Mouse (Mus musculus) midbrain, embryonic 13.5 days (tissue): ENCODE results near the gene Gpc3. TPM values are rescaled to one million over a fixed set of nuclear protein-coding genes. Genes with fewer than 3 reads are reported as not detected.

Experiments used
- ATAC-seq: fragments of 200-750 bp; cut with Nextera tagmentation; 2 replicates; pipeline ENCODE4 v1.8.0; 2017; ENCODE audit warnings: mild to moderate bottlenecking, moderate TSS enrichment, moderate library complexity
- H3K27ac ChIP-seq: fragments of 300-500 bp; sonication (generic); 2 replicates; pipeline ENCODE4 v1.5.1; 2015; ENCODE audit warnings: inconsistent platforms, mild to moderate bottlenecking, moderate library complexity
- H3K27me3 ChIP-seq: fragments of 300-500 bp; sonication (generic); 2 replicates; pipeline ENCODE4 v1.6.1; 2015; ENCODE audit warnings: mild to moderate bottlenecking, inconsistent platforms
- H3K36me3 ChIP-seq: fragments of 300-500 bp; sonication (generic); 2 replicates; pipeline ENCODE4 v1.6.1; 2015; ENCODE audit warnings: mild to moderate bottlenecking, inconsistent platforms
- H3K4me1 ChIP-seq: fragments of 300-500 bp; sonication (generic); replicated peaks from 2 replicates; pipeline ENCODE4 v1.6.1; 2015; ENCODE audit warnings: inconsistent platforms
- H3K4me2 ChIP-seq: fragments of 300-500 bp; sonication (generic); replicated peaks from 2 replicates; pipeline ENCODE4 v1.6.1; 2015; ENCODE audit warnings: moderate library complexity, mild to moderate bottlenecking, inconsistent platforms
- H3K4me3 ChIP-seq: fragments of 300-500 bp; sonication (generic); replicated peaks from 2 replicates; pipeline ENCODE4 v1.5.1; 2015; ENCODE audit warnings: mild to moderate bottlenecking, inconsistent platforms
- H3K9ac ChIP-seq: fragments of 300-500 bp; sonication (generic); replicated peaks from 2 replicates; pipeline ENCODE4 v1.6.1; 2015; ENCODE audit warnings: mild to moderate bottlenecking, inconsistent platforms
- H3K9me3 ChIP-seq: fragments of 300-500 bp; sonication (generic); 2 replicates; pipeline ENCODE4 v1.6.1; 2016; ENCODE audit warnings: mild to moderate bottlenecking, inconsistent platforms
- WGBS: fragments of 180-500 bp; shearing (Covaris S2); methylation state at CpG from one replicate; pipeline ENCODE4 v1.1.7; 2015; 5-methylcytosine and 5-hydroxymethylcytosine counted together
- polyA plus RNA-seq: library from polyadenylated mRNA; unstranded; fragments of >200 nt; fragmentation: Nextera tagmentation; extraction: Ambion mirVana; gene quantifications from 2 replicates; pipeline ENCODE4 v1.2.1, GENCODE M21; 2015

Gene Gpc3
- polyA plus RNA-seq, 1 experiment from 2014 or later = 58.0 TPM

DNA sequence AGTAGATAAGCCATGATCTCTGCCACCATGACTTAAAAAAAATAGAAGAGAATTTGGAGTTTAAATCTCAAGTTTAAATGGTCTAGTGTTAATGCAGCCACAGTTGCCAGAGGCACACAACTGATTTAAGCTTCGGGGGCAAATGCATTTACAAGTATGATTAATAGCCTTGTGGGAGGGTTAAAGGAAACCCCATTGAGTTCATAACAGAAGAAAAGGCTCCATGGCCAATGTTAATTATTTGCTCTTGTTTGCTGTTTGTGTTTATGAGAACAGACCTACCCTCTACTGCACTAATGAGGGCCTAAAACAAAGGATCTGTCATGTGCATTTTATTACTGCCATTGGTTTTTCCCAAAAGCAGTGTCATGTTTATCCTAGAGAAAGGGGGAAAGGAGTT, 62.5 kb downstream of the Gpc3 start:
- H3K9me3 ChIP-seq = no peaks in the 10 kb centered on the region
- H3K36me3 ChIP-seq = no peaks in the 10 kb centered on the region
- no peak overlapping the region for H3K9ac ChIP-seq
- H3K27me3 ChIP-seq = peaks cover 23% of the 10 kb centered on the region; the same call in 1 of the 2 replicates
- no peaks in the 10 kb centered on the region for H3K4me1 ChIP-seq
- no peak for ATAC-seq
- H3K4me3 ChIP-seq = no peak overlapping the region
- H3K4me2 ChIP-seq = no peak overlapping the region
- 53% methylated on average over 1 of the region's 1 CpGs for WGBS
- no peak overlapping the region for H3K27ac ChIP-seq

DNA sequence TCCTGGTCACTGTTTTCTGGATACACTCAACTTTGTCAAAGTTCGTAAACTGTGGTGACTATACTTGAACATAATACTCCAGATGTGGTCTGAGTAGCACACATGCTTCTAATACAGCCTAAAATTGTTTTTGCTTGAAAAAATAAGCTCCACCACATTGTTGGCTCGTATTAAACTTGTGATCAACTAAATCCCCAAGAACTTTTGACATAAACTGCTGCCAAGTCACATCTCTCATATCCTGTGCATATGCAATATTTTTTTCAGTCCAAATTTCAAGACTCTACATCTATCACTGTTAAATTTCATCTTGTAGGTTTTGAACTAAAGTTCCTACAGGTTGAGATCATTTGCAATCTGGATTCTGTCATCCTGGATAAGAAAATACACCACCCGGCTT, 69.1 kb downstream of the Gpc3 start:
- H3K36me3 ChIP-seq = no peaks in the 10 kb centered on the region
- peaks cover 7% of the 10 kb centered on the region; the same call in 1 of the 2 replicates for H3K27me3 ChIP-seq
- no peak overlapping the region for H3K4me3 ChIP-seq
- WGBS = 76% methylated on average over 3 of the region's 3 CpGs
- no peak overlapping the region for H3K4me2 ChIP-seq
- H3K27ac ChIP-seq = no peak overlapping the region
- no peak overlapping the region for H3K9ac ChIP-seq
- no peak for ATAC-seq
- H3K4me1 ChIP-seq = no peaks in the 10 kb centered on the region
- no peaks in the 10 kb centered on the region for H3K9me3 ChIP-seq

DNA sequence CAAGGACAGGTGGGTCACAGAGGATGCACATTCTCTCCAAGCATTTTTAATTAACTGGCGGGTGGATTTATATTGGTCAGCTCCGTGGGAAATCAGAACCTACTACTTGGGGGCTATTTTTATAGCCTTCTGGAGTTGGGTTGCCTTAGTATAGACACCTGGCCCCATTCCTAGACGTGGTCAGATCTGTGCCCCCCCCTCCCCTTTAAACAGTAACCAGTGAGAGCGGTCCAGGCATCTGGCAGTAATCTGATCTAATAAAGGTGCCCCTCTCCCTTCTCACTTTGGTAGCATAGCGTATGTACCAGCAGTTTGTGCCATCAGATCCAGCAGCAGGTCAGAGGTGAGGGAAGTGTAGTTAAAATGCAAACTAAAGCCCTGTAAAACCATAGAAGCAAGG, 76.5 kb downstream of the Gpc3 start:
- no peak overlapping the region for H3K4me3 ChIP-seq
- H3K4me2 ChIP-seq = no peak overlapping the region
- no peak overlapping the region for H3K27ac ChIP-seq
- ATAC-seq = no peak
- no peaks in the 10 kb centered on the region for H3K27me3 ChIP-seq
- H3K36me3 ChIP-seq = no peaks in the 10 kb centered on the region
- H3K9me3 ChIP-seq = no peaks in the 10 kb centered on the region
- H3K9ac ChIP-seq = no peak overlapping the region
- H3K4me1 ChIP-seq = 0 out of 2 replicates have a peak, but pooled peaks cover 2% of the 10 kb centered on the region
- WGBS = 72% methylated on average over 5 of the region's 5 CpGs

- no peak for ATAC-seq
- no peak overlapping the region for H3K9ac ChIP-seq
These were observed 80.0 kb downstream of the Gpc3 start for GRCm38 (mm10) chrX:52533766-52534165.

DNA sequence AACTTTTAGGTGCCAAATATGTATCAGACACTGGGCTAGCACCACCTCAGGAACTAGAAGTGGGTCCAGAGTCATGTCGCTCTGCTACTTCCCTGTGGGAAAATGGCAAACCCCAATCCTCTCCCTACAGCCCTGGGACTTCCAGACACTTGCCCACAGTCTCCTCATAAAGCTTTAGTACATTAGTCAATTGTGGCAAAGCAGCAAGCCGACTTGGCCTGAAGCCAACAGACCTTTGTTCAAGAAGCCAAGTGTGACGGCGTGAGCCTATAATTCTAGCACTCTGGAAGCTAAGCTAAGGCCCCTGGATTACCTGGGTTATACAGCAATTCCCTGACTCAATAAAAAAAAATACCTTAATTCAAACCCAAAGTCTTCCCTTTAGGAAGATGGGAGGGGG, 80.7 kb downstream of the Gpc3 start:
- ATAC-seq = no peak
- Histone ChIP-seq H3K27me3 (no peaks in the 10 kb centered on the region), H3K9ac (no peak overlapping the region), H3K4me2 (no peak overlapping the region), H3K27ac (no peak overlapping the region), H3K36me3 (no peaks in the 10 kb centered on the region), H3K9me3 (no peaks in the 10 kb centered on the region), H3K4me1 (0 out of 2 replicates have a peak, but pooled peaks cover 2% of the 10 kb centered on the region), H3K4me3 (no peak overlapping the region)
- 65% methylated on average over 4 of the region's 4 CpGs for WGBS

More at GRCm38 (mm10) chrX:52533766-52534165, 80.0 kb downstream of the Gpc3 start:
- no peak overlapping the region for H3K4me3 ChIP-seq
- no peaks in the 10 kb centered on the region for H3K36me3 ChIP-seq
- H3K4me1 ChIP-seq = 0 out of 2 replicates have a peak, but pooled peaks cover 2% of the 10 kb centered on the region
- H3K4me2 ChIP-seq = no peak overlapping the region
- WGBS = 78% methylated on average over 1 of the region's 1 CpGs
- no peaks in the 10 kb centered on the region for H3K9me3 ChIP-seq
- no peaks in the 10 kb centered on the region for H3K27me3 ChIP-seq
- no peak overlapping the region for H3K27ac ChIP-seq

GRCm38 (mm10) chrX:52532124-52532523, 81.6 kb downstream of the Gpc3 start:
- H3K9me3 ChIP-seq = no peaks in the 10 kb centered on the region
- no peak for ATAC-seq
- H3K27ac ChIP-seq = no peak overlapping the region
- H3K9ac ChIP-seq = no peak overlapping the region
- WGBS = 77% methylated on average over 2 of the region's 2 CpGs
- 0 out of 2 replicates have a peak, but pooled peaks cover 6% of the 10 kb centered on the region for H3K27me3 ChIP-seq
- H3K4me2 ChIP-seq = no peak overlapping the region
- H3K36me3 ChIP-seq = no peaks in the 10 kb centered on the region
- H3K4me1 ChIP-seq = 0 out of 2 replicates have a peak, but pooled peaks cover 2% of the 10 kb centered on the region
- H3K4me3 ChIP-seq = no peak overlapping the region

DNA sequence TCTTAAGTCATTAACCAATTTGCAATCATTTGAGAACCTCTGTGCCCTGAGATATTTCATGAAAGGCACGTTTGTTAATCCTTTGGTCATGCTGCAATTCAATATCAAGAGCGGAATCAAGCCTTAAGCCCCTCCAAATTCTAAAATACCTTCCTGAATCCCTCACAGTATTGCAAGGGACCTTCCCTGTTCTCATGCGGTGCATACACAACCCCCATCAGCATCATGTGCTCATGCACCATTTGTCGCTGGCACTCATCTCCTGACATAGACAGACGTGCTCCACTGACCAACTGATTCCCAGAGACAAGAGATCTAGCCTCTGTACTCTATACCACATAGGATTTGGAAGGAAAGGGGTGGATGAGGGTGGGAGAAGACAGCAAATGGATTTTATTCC, 87.7 kb downstream of the Gpc3 start:
- Histone ChIP-seq H3K4me2 (no peak overlapping the region), H3K9me3 (no peaks in the 10 kb centered on the region), H3K36me3 (no peaks in the 10 kb centered on the region), H3K27ac (no peak overlapping the region), H3K4me1 (no peaks in the 10 kb centered on the region), H3K4me3 (no peak overlapping the region), H3K9ac (no peak overlapping the region), H3K27me3 (0 out of 2 replicates have a peak, but pooled peaks cover 6% of the 10 kb centered on the region)
- WGBS = 68% methylated on average over 5 of the region's 5 CpGs
- ATAC-seq = no peak

DNA sequence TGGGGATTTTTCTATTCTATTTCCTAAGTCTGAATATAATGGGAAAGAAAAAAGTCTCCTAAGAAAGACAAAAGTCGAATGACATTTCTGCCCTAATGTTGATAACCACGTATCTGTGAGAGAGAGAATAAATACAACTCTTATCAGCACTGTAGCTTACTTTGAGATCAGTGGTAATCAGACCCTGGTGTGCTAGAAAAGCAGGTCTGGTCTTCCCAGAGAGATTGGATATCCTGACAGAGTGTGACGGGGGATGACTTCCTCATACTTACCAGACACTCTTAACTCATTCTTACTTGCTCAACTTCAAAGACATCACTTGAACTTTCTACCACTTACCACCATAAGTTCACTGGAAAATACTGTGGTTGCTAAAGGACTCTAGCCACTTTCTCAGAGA, 88.6 kb downstream of the Gpc3 start:
- H3K27ac ChIP-seq = no peak overlapping the region
- WGBS = 72% methylated on average over 3 of the region's 3 CpGs
- no peaks in the 10 kb centered on the region for H3K4me1 ChIP-seq
- H3K9ac ChIP-seq = no peak overlapping the region
- no peak for ATAC-seq
- H3K36me3 ChIP-seq = no peaks in the 10 kb centered on the region
- 0 out of 2 replicates have a peak, but pooled peaks cover 6% of the 10 kb centered on the region for H3K27me3 ChIP-seq
- H3K4me2 ChIP-seq = no peak overlapping the region
- H3K4me3 ChIP-seq = no peak overlapping the region
- no peaks in the 10 kb centered on the region for H3K9me3 ChIP-seq

GRCm38 (mm10) chrX:52514553-52514952, 99.2 kb downstream of the Gpc3 start:
- Histone ChIP-seq H3K27me3 (no peaks in the 10 kb centered on the region), H3K4me3 (no peak overlapping the region), H3K27ac (no peak overlapping the region), H3K4me2 (no peak overlapping the region), H3K4me1 (no peaks in the 10 kb centered on the region), H3K36me3 (no peaks in the 10 kb centered on the region), H3K9me3 (no peaks in the 10 kb centered on the region), H3K9ac (no peak overlapping the region)
- no peak for ATAC-seq
- 52% methylated on average over 3 of the region's 3 CpGs for WGBS

DNA sequence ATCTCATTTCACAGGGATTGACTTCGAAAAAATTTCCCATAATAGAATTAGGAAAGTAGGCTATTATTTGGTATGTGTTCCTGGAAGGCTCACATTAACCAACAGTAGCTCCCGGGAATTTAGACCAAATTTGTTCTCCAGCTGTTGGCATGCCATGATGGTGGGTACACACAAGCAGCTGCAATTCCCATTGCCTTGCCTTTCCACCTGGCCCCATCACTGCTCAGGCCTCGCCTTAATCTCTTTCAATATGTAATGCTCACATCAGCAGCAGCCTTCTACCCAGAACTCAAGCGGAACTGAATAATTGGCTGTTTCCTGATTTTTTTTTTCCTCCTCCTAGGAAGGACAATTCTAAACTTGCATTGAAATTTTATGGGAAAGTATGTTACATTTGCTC, 102.6 kb downstream of the Gpc3 start:
- H3K36me3 ChIP-seq = no peaks in the 10 kb centered on the region
- no peak overlapping the region for H3K9ac ChIP-seq
- WGBS = 58% methylated on average over 4 of the region's 4 CpGs
- no peak overlapping the region for H3K27ac ChIP-seq
- no peaks in the 10 kb centered on the region for H3K27me3 ChIP-seq
- H3K4me1 ChIP-seq = no peaks in the 10 kb centered on the region
- H3K9me3 ChIP-seq = no peaks in the 10 kb centered on the region
- no peak overlapping the region for H3K4me3 ChIP-seq
- H3K4me2 ChIP-seq = no peak overlapping the region
- no peak for ATAC-seq

GRCm38 (mm10) chrX:52503857-52504256, 109.9 kb downstream of the Gpc3 start:
- no peak for ATAC-seq
- H3K9me3 ChIP-seq = no peaks in the 10 kb centered on the region
- no peak overlapping the region for H3K4me2 ChIP-seq
- no peaks in the 10 kb centered on the region for H3K4me1 ChIP-seq
- H3K4me3 ChIP-seq = no peak overlapping the region
- no peaks in the 10 kb centered on the region for H3K27me3 ChIP-seq
- whole genome bisulfite sequencing = 71% methylated on average over 3 of the region's 3 CpGs
- H3K36me3 ChIP-seq = no peaks in the 10 kb centered on the region
- H3K9ac ChIP-seq = no peak overlapping the region
- H3K27ac ChIP-seq = no peak overlapping the region

DNA sequence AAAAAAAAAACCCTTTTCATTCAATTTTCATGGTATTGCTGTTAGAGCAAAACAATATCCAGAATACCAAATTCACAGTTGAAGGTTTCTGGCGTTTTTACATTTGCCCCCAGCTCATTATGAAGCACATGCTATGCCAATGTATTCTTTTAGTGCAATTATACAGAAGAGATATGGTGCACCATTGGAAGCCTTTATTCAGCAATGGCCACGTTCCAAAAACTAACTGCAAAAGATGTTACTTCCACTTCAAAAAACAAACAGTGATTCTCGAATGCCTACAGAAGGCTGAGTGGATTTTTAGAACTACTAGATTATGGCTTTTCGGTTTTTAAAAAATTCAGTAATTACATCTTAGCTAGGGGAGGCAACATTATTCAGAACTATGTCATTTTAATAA, 124.3 kb downstream of the Gpc3 start:
- H3K27me3 ChIP-seq = no peaks in the 10 kb centered on the region
- no peaks in the 10 kb centered on the region for H3K9me3 ChIP-seq
- H3K4me2 ChIP-seq = no peak overlapping the region
- WGBS = 72% methylated on average over 4 of the region's 4 CpGs
- H3K27ac ChIP-seq = no peak overlapping the region
- no peak overlapping the region for H3K4me3 ChIP-seq
- no peak for ATAC-seq
- no peak overlapping the region for H3K9ac ChIP-seq
- H3K4me1 ChIP-seq = no peaks in the 10 kb centered on the region
- no peaks in the 10 kb centered on the region for H3K36me3 ChIP-seq

DNA sequence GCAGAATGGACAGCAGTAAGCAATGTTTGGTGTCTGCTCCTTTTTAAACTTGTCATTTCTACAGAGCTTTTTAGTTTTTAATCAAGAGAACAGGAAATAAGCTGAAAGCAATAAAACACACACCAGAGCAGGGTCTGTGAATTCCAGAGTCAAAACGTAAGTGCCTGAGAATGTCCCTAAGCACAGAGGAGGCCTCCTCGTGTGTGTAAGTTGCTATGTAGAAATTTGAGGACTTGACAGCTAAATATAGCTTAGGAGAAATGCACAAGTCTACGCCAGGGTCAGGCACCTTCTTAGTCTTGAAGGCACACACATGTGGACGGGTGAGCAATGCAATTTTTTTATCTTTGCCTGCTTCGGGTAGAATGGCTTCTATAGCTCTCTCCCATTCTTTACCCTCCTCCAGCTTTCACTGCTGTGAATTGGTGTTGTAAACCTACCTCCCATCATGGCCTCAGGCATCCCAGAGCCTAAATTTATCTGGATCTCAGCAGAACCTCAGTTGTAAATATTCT, 158.6 kb downstream of the Gpc3 start:
- Histone ChIP-seq H3K9ac (no peak overlapping the region), H3K4me1 (no peaks in the 10 kb centered on the region), H3K27ac (no peak overlapping the region), H3K4me2 (no peak overlapping the region), H3K36me3 (no peaks in the 10 kb centered on the region), H3K9me3 (no peaks in the 10 kb centered on the region), H3K27me3 (no peaks in the 10 kb centered on the region), H3K4me3 (no peak overlapping the region)
- ATAC-seq = no peak
- WGBS = 54% methylated on average over 5 of the region's 5 CpGs
